Mouse (Mus musculus): ENCODE measurements around the gene Gm3448.
"Not testable (repeated sequence)": the region's sequence is repeated elsewhere in the genome, so short reads cannot be mapped to it uniquely, and the experiment has no call there.

The Gm3448 gene

GRCm38 (mm10) chr17:15041175-15041729 lies at the start of gene Gm3448, which contains the start of the genes Ermard and Tcte3:
Gene Gm3448 (minus strand): TSS chr17:15041537.
Gene Ermard (plus strand): TSS chr17:15041208.
Gene Tcte3 (minus strand): TSS chr17:15041488.
- peak; percentile 96 for DNase-seq

- DNase-seq: no peak
These were observed 47.3 kb upstream of the Gm3448 start for GRCm38 (mm10) chr17:15088591-15089001.

- DNase-seq: no peak
These were observed 46.8 kb upstream of the Gm3448 start for GRCm38 (mm10) chr17:15088166-15088565.

GRCm38 (mm10) chr17:15085006-15085405 lies 43.7 kb upstream of the Gm3448 start:
- no peak for DNase-seq

- DNase-seq: no peak
These were observed 43.0 kb upstream of the Gm3448 start for GRCm38 (mm10) chr17:15084226-15084848.

GRCm38 (mm10) chr17:15077536-15077935 lies 36.2 kb upstream of the Gm3448 start:
- DNase-seq: no peak

- DNase-seq: peak; percentile 77
These were observed 33.7 kb upstream of the Gm3448 start for GRCm38 (mm10) chr17:15075033-15075432.

GRCm38 (mm10) chr17:15072211-15072610 lies 30.9 kb upstream of the Gm3448 start:
- DNase-seq: peak; percentile 58

- DNase-seq: peak; percentile 92
These were observed 27.8 kb upstream of the Gm3448 start for GRCm38 (mm10) chr17:15069124-15069523.

GRCm38 (mm10) chr17:15068040-15068792 lies 26.9 kb upstream of the Gm3448 start:
- peak; percentile 85 for DNase-seq

- peak; percentile 86 for DNase-seq
These were observed 25.6 kb upstream of the Gm3448 start for GRCm38 (mm10) chr17:15066911-15067310.

GRCm38 (mm10) chr17:15066066-15066465 lies 24.7 kb upstream of the Gm3448 start:
- DNase-seq: peak; percentile 91

- DNase-seq: peak; percentile 93
These were observed 24.2 kb upstream of the Gm3448 start for GRCm38 (mm10) chr17:15065391-15066024.

- DNase-seq: peak; percentile 83
These were observed 19.0 kb upstream of the Gm3448 start for GRCm38 (mm10) chr17:15060356-15060755.

- DNase-seq: peak; percentile 72
These were observed 18.3 kb upstream of the Gm3448 start for GRCm38 (mm10) chr17:15059646-15060045.

- peak; percentile 90 for DNase-seq
These were observed 16.8 kb upstream of the Gm3448 start for GRCm38 (mm10) chr17:15058161-15058591.

GRCm38 (mm10) chr17:15055925-15056324 lies 14.6 kb upstream of the Gm3448 start:
- peak; percentile 74 for DNase-seq

- peak; percentile 92 for DNase-seq
These were observed 12.5 kb upstream of the Gm3448 start for GRCm38 (mm10) chr17:15053829-15054200.

GRCm38 (mm10) chr17:15053183-15053828 lies 12.0 kb upstream of the Gm3448 start:
- peak; percentile 90 for DNase-seq

GRCm38 (mm10) chr17:15052766-15053165 lies 11.4 kb upstream of the Gm3448 start:
- DNase-seq: peak; percentile 82

GRCm38 (mm10) chr17:15050338-15050737 lies 9.0 kb upstream of the Gm3448 start:
- DNase-seq: not testable (repeated sequence)

GRCm38 (mm10) chr17:15040455-15040854 lies 882 bp downstream of the Gm3448 start:
- DNase-seq: not testable (repeated sequence)

- not testable (repeated sequence) for DNase-seq
These were observed 9.9 kb downstream of the Gm3448 start for GRCm38 (mm10) chr17:15031414-15031813.
